Comparison of ENCODE assay signal across 9 mouse cellular contexts in genomic region chr15:100042048-100042400, GRCm38 (mm10). TPM values are rescaled to one million over a fixed set of nuclear protein-coding genes. Genes with fewer than 3 reads are reported as not detected.
DNase-seq lines count a peak whose midpoint lies in the region; ATAC-seq and TF ChIP-seq lines count a peak whose summit lies in the region.
"Had no signal": no experiment of that assay in that cellular context is flagged by ENCODE, and none has a peak within 500 bp of the region (broad histone marks: within the 10 kb centered on the region; RNA-seq: fewer than 3 reads in every experiment).

No protein-coding gene starts in this region.

- peak overlapping the region; percentile 4; the same call in 1 of the 2 replicates for H3K4me2 ChIP-seq in kidney, postnatal 0 days (ENCODE audit: low read length)

- peaks cover 21% of the 10 kb centered on the region; the same call in 1 of the 2 replicates for H3K4me1 ChIP-seq in kidney, postnatal 0 days (replicated peaks; ENCODE audit: insufficient read depth, low read length)
- H3K4me1 ChIP-seq in bone marrow, adult 2 months (ENCODE audit: control insufficient read depth, insufficient read depth, low read length) = peaks cover 8% of the 10 kb centered on the region
- H3K4me1 ChIP-seq in hindbrain, embryonic 10.5 days (replicated peaks) = peaks cover 52% of the 10 kb centered on the region
- H3K4me1 ChIP-seq in megakaryocyte, embryonic 14.5 days = peaks cover 50% of the 10 kb centered on the region

- no peaks in the 10 kb centered on the region for H3K27me3 ChIP-seq in kidney, postnatal 0 days (ENCODE audit: insufficient read depth, low read length)
- peaks cover 8% of the 10 kb centered on the region; the same call in 1 of the 2 replicates for H3K27me3 ChIP-seq in hindbrain, embryonic 10.5 days (ENCODE audit: insufficient read depth, poor library complexity, severe bottlenecking)
- peaks cover 7% of the 10 kb centered on the region for H3K27me3 ChIP-seq in megakaryocyte, embryonic 14.5 days (replicated peaks)
- H3K27me3 ChIP-seq: Patski had no signal

- H3K9me3 ChIP-seq in kidney, postnatal 0 days (replicated peaks; ENCODE audit: low read length) = no peaks in the 10 kb centered on the region
- no peaks in the 10 kb centered on the region for H3K9me3 ChIP-seq in hindbrain, embryonic 10.5 days
- H3K9me3 ChIP-seq in megakaryocyte, embryonic 14.5 days = no peaks in the 10 kb centered on the region

- no peak overlapping the region for H3K27ac ChIP-seq in kidney, postnatal 0 days
- peak overlapping the region; percentile 61 for H3K27ac ChIP-seq in bone marrow, adult 2 months (ENCODE audit: control insufficient read depth, insufficient read depth, low read depth, low read length, poor library complexity)
- 0 out of 2 replicates have a peak overlapping the region, but pooled peaks have one; percentile 6 for H3K27ac ChIP-seq in hindbrain, embryonic 10.5 days

- H3K9ac ChIP-seq in kidney, postnatal 0 days (ENCODE audit: low read depth, low read length) = no peak overlapping the region

- TF ChIP-seq POLR2A in bone marrow, adult 2 months (IDR thresholded peaks at IDR 0.05; ENCODE audit: borderline replicate concordance, control insufficient read depth, low read depth, low read length) = no peak

- no peak for DNase-seq in kidney, postnatal 0 days (ENCODE audit: low spot score)
- DNase-seq in kidney, adult 9 months = no peak
- no peak for DNase-seq in hindbrain, embryonic 10.5 days (ENCODE audit: low spot score)
- DNase-seq in retina, postnatal 1 day = no peak
- no peak for DNase-seq in kidney, postnatal 25 days
- DNase-seq in thymus, adult 18-20 months = no peak

- 67% methylated on average over 9 of the region's 9 CpGs for WGBS in kidney, postnatal 0 days
- WGBS in bone marrow, adult 2 months = 46% methylated on average over 9 of the region's 9 CpGs
- 85% methylated on average over 9 of the region's 9 CpGs for WGBS in hindbrain, embryonic 10.5 days

- TF ChIP-seq CTCF in kidney, postnatal 0 days (IDR thresholded peaks at IDR 0.05; ENCODE audit: low read depth) = no peak
- no peak for TF ChIP-seq CTCF in bone marrow, adult 2 months (IDR thresholded peaks at IDR 0.05; ENCODE audit: control insufficient read depth, insufficient read depth, low read length)

- no peaks in the 10 kb centered on the region for H3K36me3 ChIP-seq in kidney, postnatal 0 days (ENCODE audit: insufficient read depth, low read length)
- H3K36me3 ChIP-seq in hindbrain, embryonic 10.5 days = peaks cover 14% of the 10 kb centered on the region
- H3K36me3 ChIP-seq in megakaryocyte, embryonic 14.5 days (replicated peaks; ENCODE audit: low read length) = peaks cover 4% of the 10 kb centered on the region

- H3K4me3 ChIP-seq in kidney, postnatal 0 days (replicated peaks; ENCODE audit: low read depth, low read length) = no peak overlapping the region
- H3K4me3 ChIP-seq in bone marrow, adult 2 months (replicated peaks; ENCODE audit: control insufficient read depth, low read depth, low read length) = no peak overlapping the region
- no peak overlapping the region for H3K4me3 ChIP-seq in hindbrain, embryonic 10.5 days
- H3K4me3 ChIP-seq in megakaryocyte, embryonic 14.5 days (replicated peaks) = peak overlapping the region; percentile 26

- no peak for ATAC-seq in kidney, postnatal 0 days (replicated peaks; ENCODE audit: low FRiP score, low read depth)
- ATAC-seq: Patski had no signal

RNA-seq across cellular contexts. Expression of gene Dip2b, which starts 3.6 kb away (rescaled TPM):
- polyA plus RNA-seq in kidney, postnatal 0 days (2015; fragmentation: Nextera tagmentation; extraction: Ambion mirVana) = 4.9 and 5.7 TPM in 2 replicates
- 3.3 and 7.1 TPM in 2 replicates for polyA plus RNA-seq in bone marrow, adult 2 months (2011; ENCODE audit: insufficient read depth, insufficient read length, low replicate concordance, missing spikeins)
- 17.6 and 18.9 TPM in 2 replicates for polyA plus RNA-seq in hindbrain, embryonic 10.5 days (2016; fragmentation: Nextera tagmentation; extraction: Ambion mirVana)
- polyA plus RNA-seq in megakaryocyte, embryonic 14.5 days (2012; ENCODE audit: insufficient read depth, low replicate concordance) = 0.46 TPM in 1 of 2 replicates, not detected in the other
